Mouse (Mus musculus) spleen, postnatal 10 days (tissue): ENCODE measurements around the gene Rxylt1.

ENCODE experiments used
- DNase-seq, 2 experiments: peaks; one replicate each; pipeline ENCODE4 v3.0.0; 2021 to 2022; ENCODE audit warnings: low spot score in 2 of 2

Rxylt1 gene

DNA sequence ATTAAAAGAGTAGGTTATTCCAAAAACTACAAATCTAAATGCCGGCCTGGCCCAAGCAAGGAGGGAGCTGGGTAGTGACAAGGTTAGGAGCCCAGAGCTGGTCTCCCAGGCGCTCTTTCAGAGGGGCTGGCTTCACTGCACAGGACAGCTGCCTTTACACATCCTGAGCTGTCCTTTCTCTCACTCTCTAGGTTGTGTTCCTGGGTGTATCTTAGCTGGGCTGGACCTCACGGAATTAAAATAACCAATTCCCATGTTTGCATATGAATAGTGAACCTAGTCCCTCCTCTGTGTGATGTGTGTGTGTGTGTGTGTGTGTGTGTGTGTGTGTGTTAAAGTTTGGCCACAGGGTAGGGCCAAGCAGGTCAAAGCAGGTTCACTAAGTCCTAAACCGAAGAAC is 52.2 kb downstream of the Rxylt1 start:
- DNase-seq: no peak

DNA sequence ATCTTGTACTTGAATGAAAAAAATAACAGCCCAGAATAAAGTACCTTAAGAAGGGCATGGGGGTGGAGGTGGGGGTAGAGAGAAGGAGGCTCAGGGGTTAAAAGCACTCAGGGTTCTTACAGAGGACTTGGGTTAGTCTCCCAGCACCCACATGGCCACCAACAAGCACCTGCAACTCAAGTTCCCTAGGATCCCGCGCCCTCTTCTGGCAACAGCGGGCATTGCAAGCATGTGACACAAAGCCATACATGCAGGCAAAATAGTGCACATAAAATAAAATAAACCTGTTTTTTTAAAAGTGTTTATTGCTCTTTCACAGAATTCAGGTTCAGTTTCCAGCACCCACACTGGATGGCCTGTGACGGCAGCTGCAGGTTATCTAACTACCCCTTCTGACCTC is 56.8 kb downstream of the Rxylt1 start:
- peak in 1 of 2 experiments; percentile 51 for DNase-seq

DNA sequence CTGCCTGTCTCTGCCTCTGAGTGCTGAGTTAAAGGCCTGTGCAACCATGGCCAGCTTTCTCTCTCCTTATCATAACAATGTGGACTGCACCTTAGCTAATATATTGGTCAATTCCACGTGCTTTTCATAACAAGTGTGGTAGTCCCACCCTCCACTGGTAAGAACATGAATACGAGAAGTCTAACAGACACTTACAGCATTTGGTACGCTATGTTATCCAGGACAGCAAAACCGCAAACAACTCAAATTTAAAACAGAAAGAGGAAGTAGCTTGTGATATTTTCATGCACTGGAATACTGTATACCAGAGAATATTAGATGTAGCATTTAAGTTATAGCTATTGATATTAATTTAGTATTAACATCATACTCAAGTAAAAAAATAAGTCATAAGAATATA is 57.6 kb downstream of the Rxylt1 start:
- DNase-seq: no peak

DNA sequence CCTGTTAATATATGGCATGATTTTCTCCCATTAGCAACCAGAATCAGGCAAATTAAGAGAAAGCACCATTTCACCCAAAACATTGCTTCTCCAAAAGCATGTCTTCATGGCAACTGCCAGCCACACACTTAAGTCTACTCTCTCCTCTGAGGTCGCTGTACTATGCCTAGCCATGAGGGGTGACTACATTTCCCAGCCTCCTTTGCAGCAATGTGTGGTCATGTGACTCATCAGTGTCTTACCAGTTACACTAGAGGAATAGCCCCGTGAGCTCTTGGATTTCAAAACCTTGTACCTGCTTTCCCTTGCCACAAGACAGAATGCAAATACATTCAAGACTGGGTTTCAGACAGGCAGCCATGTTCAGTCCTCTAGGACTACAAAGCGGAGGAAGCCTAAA is 58.6 kb downstream of the Rxylt1 start:
- DNase-seq: no peak

DNA sequence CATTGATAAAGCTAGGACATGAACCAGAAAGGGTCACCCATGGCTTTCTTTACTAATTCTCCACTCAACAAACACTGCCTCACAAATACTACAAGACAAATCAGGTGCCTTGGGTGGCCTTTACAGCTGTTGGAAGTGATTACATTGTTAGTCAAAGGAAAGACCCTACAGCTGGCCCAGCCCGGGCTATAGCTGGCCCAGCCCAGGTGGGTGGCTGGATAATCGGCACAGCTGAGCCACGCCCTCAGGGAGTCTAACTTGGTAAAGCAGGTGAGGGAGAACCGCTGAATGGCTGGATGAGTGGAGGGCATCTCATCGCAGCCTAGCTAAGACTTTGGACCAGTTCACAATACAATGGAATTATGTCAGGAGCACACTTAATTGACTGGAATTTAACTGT is 63.9 kb downstream of the Rxylt1 start:
- no peak for DNase-seq

DNA sequence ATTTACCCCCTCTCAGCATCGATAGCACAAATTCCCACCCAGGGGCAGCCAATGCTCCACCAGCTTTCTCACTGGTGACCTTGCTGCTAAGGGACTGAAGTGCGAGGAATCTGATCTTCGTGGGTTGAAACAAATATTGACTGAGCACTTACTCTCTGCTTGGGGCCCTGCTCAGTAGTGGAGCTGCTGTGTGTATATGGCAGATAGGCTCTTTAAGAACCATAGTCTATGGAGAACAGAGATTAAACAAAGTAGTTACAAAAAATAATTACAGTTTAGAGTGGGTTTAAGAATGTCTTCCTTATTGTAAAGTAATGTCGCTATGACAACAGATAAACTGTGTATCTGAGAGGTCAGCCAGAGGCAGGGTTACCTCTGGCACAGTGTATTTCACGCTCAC is 66.8 kb downstream of the Rxylt1 start:
- DNase-seq: no peak

DNA sequence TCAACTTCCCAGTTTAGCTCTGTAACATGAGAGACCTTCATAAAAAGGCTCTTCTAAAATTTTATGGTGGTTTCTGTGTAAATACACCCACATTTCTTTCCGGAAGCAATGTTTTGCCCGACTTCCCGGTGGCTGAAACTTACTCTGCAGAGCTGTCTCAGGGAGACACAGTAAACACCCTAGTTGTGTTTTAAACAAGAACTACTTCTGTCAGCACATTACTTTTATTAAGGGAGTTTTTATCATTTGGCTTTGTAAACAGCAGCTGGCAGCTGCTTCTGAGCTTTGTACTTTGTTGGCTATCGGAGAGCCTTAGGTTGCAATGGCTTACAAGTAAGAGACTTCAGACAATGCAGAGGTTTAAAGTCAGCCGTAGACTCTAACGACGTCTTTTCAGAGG is 67.4 kb downstream of the Rxylt1 start:
- DNase-seq: no peak
